Mouse (Mus musculus): ENCODE measurements around the gene Agbl3.

Gene Agbl3

GRCm38 (mm10) chr6:34780231-34780942, at the start of gene Agbl3:
Agbl3 (plus strand) TSS chr6:34780432.
- DNase-seq = peak; percentile 99

GRCm38 (mm10) chr6:34731007-34731406, 49.2 kb upstream of the Agbl3 start:
- DNase-seq = no peak

DNA sequence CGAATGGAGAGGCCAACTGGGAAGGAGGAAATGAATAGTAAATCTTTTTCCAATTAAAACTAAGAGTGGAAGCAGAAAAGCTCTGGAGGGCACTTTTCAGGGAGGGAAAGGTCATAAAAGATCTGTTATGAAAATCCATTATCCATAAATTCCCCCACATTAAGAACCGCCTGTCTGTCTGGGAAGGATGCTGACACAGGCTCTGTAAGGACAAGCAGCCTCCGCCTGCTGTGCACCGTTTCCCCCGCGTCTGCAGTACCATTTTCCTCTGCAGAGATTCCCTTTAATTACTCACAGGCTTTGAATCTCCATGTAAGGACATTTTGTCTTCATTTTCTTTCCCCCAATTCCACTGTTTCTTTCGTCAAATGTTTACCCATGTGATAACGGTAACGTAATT, 48.7 kb upstream of the Agbl3 start:
- no peak for DNase-seq

- no peak for DNase-seq
Measured at GRCm38 (mm10) chr6:34734940-34735695, 45.1 kb upstream of the Agbl3 start.

- no peak for DNase-seq
Measured at GRCm38 (mm10) chr6:34736934-34737333, 43.3 kb upstream of the Agbl3 start.

- DNase-seq = no peak
Measured at GRCm38 (mm10) chr6:34743946-34744345, 36.3 kb upstream of the Agbl3 start.

GRCm38 (mm10) chr6:34747846-34748245, 32.4 kb upstream of the Agbl3 start:
- DNase-seq = no peak

- no peak for DNase-seq
Measured at GRCm38 (mm10) chr6:34748566-34748965, 31.7 kb upstream of the Agbl3 start.

- no peak for DNase-seq
Measured at GRCm38 (mm10) chr6:34749526-34749925, 30.7 kb upstream of the Agbl3 start.

DNA sequence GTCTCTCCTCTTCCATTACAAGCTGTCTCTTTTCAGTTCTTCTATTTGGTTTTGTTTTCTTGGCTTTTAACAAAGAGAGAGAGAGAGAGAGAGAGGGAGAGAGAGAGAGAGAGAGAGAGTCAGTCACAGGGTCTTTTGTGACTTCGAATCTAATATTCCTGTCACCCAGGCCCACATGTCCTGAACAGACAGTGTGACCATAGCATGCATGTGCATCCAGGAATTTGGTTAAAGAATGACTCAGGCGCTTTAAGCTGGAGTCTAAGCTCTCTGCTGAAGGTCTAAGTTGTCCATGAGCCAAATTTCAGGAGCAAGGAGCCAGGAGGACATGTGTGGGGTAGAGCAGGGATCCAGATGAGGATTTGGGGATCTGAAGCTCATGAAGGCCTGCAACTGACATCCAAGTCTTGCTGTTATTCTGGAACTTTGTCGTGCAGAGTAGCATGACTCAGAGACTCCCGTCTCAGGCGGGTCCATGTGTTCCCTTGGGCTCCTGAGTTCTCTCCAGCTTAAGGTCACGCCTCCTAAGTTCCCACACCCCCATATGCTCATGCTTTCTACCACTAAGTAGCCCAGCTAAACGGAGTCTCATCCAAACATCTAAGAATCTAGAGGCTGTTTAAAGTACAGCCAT, 29.6 kb upstream of the Agbl3 start:
- peak in 1 of 2 experiments; percentile 15 for DNase-seq

- DNase-seq = no peak
Measured at GRCm38 (mm10) chr6:34751625-34752024, 28.6 kb upstream of the Agbl3 start.

DNA sequence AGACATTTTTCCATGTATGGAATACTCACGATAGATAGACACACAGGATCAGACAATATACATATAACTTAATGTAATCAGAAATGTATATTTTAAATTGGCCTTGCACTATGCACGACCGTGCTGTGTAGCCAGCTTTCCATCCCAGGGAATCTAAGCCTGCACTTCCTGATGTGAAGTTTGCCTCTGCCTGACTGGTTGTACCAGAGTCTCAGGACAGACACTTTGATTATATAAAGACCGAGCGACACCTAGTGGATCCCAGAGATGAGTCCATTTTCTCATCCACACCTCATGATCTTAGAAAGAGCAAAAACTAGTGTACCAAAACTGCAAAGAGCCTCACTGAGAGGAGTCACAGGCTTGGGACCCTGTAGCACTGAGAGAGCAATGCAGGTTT, 25.8 kb upstream of the Agbl3 start:
- peak; percentile 71 to 78 for DNase-seq

- no peak for DNase-seq
Measured at GRCm38 (mm10) chr6:34758340-34758739, 21.9 kb upstream of the Agbl3 start.

DNA sequence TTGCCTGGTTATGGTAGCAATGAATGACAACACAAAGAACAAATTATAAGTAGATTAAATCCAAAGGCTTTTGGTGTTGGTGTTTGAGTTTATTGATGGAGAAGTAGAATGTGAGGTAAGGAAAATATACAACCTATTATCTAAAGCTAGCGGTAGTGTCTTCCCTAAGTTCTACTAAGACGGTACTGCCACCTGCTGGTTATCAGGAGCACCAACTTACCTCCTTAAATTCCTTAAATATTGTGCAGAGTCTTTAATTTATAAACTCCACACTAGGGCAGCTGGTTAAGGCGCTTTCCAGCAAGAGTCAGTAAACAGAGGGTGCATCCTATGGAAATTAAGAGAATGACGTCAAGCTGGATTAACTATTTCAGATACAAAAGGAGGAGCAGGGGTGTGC, 20.2 kb upstream of the Agbl3 start:
- DNase-seq = peak; percentile 73 to 79

GRCm38 (mm10) chr6:34765721-34766120, 14.5 kb upstream of the Agbl3 start:
- no peak for DNase-seq

- DNase-seq = no peak
Measured at GRCm38 (mm10) chr6:34769984-34770383, 10.2 kb upstream of the Agbl3 start.

- no peak for DNase-seq
Measured at GRCm38 (mm10) chr6:34770491-34770890, 9.7 kb upstream of the Agbl3 start.

- no peak for DNase-seq
Measured at GRCm38 (mm10) chr6:34776396-34776795, 3.8 kb upstream of the Agbl3 start.

DNA sequence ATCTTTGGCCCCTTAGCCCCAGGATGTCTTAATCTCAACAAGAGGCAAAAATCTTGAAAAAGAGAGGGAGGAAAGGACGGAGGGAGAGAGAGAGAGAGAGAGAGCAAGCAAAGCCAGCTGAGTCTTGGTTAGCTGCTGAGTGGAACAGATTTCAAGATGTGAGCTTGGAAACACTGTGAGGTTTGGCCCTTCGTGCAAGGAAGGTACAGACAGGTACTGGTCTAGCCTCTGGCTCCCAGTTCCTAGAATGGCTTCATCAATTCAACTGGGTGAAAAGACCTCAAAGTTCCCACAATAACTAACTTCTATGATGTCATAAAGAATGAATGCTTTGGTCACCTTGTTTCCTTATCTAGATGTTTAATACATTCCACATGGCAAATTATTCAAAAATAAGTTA, 3.1 kb upstream of the Agbl3 start:
- no peak for DNase-seq

- no peak for DNase-seq
Measured at GRCm38 (mm10) chr6:34777981-34778668, 2.1 kb upstream of the Agbl3 start.

DNA sequence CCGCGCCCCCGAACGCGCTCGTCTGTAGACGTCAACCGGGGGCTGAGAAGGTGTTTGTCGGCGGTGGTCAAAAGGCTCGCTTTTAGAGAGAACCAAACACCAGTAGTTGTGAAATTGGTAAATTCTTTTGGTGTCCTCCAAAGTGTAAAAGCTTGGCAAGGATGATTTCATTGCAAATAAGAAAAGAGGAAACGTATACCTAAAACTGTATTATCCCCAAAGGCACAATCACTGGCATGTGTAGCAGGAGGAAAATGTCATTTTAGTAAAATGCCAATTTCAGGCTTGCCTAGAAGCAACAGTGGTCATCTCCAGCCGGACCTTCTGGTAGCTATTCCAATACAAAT, 684 bp downstream of the Agbl3 start:
- no peak for DNase-seq

- no peak for DNase-seq
Measured at GRCm38 (mm10) chr6:34782493-34782892, 2.3 kb downstream of the Agbl3 start.

DNA sequence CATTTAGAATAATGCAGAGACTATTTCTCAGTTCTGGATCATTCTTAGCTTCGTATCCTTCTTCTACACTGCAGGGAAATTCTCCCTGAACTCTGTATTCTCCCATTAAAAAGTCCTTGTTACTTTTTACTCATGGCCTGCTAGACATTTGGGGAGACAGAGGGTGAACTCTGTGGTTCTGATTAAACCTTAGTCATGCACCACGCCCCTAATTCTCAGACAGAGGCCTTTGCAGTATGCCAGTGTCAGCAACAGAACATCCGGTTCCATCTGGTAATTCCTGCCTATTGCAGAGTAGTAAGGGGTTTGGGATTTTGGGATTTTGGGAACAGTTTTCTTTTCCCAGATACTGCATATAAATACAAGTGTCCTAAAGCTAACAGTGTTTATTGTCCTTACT, 16.6 kb downstream of the Agbl3 start:
- no peak for DNase-seq
